Mouse (Mus musculus): Measurements from ENCODE around the gene Plcb3.

Gene Plcb3

DNA sequence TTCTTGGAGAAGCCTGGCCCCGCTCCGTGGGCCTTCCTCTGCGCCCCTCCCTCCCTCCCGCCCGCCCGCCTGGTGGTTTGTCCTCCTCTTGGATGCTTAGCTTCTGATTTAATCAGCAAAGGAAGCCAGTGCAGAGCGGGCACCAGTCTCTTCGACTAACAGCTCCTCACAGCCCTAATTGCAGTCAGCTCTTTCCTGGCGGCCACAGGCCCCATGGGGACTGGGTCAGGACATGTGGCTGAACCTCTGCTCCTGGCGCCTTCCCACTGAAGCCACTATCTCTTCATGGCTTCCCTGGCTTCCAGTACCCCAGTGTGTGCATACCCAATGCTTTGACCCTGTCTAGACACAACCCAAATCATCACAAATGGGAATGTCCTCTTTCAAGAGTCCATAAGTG, 19.8 kb downstream of the Plcb3 start:
- TF ChIP-seq GATA4 (IDR thresholded peaks at IDR 0.05; ENCODE audit: insufficient replicate concordance, low read length), result no peak

DNA sequence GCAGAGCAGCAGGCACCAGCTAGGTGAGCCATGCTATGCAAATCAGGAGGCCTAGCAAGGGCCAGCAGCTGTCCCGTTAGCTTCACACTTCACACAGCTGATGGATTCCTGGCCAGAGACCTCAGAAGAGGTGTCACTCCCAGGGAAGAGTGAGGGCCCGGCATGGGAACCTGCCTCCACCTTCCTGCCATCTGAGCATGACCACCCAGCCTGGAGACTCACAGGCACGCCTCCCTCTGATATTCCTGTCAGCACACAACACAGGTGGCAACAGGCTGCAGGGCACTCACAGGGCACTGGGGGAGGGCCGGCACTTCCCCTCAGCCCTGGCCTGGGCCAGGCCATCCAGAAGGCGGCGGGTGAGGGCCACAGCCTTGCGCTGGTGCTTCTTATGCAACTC, 20.8 kb downstream of the Plcb3 start:
- no peak for TF ChIP-seq GATA4 (IDR thresholded peaks at IDR 0.05; ENCODE audit: insufficient replicate concordance, low read length)

DNA sequence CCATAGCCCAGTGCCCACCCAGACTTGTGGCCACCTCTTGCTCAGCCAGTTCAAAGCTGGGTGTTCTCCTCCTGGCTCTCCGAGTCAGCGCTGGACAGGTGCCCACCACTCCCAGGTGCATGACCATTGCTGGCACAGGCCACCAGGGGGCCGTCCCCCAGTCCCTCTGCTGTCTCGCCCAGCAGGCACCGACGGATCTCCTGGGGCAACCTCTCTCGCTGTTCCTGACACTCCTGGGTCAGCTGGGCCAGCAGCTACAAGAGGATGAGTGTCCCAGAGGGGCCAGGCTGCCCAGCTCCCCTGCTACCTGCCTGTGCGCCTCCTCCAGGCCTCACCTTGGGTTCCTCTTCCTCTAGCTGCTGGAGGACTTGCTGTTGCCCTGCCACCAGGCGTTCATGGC, 22.2 kb downstream of the Plcb3 start:
- no peak for TF ChIP-seq GATA4 (IDR thresholded peaks at IDR 0.05; ENCODE audit: insufficient replicate concordance, low read length)

DNA sequence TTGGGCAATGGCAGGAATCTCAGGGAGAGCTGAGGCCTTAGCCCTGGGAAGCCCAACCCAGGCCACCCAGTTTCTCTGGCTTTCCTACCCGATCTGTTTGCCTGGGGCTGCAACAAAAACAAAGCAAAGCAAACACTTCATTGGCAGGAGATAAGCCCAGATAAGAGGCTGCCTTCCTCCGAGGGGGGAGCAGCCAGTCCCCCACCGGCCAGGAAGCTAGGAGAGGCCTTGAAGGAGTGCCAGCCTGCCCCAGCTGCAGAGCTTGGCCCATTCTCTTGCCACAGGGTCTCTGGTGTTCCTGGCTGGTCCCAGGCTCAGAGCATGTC, 23.6 kb downstream of the Plcb3 start:
- peak; percentile 98 for TF ChIP-seq GATA4 (IDR thresholded peaks at IDR 0.05; ENCODE audit: insufficient replicate concordance, low read length)

DNA sequence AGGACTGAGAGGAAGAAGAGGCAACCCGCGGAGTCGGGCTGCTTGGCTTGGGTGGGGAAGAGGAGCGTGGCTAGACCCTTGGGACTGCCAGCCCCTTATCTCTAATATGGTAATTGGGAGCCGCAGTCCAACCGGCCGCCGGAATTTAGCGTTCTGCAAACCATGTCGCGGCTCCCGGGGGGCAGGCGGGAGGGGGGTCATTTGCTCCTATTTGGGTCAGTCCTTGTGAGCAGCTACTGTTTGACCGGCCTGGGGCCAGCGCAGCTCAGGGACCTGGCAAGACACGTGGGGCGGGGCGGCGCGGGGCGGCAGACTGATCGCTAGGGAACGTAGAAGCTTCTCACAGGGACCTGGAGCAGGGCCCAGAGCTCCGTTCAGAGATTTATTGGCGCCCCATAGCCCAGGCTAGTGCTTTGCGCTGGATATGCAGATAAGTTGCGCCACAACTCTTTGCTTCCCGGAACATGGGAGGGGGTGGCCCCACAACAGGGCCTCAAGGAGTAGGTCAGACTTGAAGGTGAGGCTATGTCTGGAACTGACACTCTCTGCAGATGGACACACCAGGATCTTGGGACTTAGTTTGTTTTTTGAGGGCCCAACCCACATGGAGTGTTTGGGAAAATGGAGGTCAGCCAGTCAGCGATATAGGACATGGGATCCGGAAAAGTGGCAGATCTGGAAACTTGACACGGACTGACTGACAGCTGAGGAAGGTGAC, 24.1 kb downstream of the Plcb3 start:
- TF ChIP-seq GATA4 (IDR thresholded peaks at IDR 0.05; ENCODE audit: insufficient replicate concordance, low read length), result 0 out of 2 replicates have a peak, but pooled peaks have one; percentile 34

DNA sequence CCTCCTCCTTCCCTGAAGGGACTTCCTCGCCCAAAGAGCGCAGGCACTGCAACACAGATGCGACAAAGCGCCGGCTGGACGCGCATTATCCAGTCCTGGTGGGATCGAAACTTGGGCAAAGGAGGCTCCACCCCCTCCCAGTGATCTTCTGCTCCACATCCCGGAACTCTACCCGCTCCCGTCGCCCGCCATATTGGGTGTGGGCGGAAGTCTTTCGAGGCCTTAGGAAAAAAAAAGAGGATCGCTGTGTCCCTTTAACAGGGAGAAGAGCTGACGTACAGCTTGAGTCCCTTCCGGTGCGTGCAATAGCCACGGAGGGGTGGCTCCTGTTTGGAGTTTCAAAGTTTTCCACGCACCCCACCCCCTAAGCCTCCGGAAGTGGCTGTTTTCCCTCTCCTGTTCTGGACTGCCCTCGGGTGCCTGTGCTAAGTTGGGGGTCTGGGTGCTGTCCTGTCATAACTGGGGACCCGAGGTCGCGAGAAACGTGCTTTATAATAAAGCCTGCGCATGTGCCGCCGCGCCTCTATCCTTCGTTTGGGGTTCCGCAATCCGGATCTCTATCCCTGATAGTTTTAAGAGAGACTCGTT, 24.8 kb downstream of the Plcb3 start:
- no peak; the same call in 1 of the 2 replicates for TF ChIP-seq GATA4 (IDR thresholded peaks at IDR 0.05; ENCODE audit: insufficient replicate concordance, low read length)

DNA sequence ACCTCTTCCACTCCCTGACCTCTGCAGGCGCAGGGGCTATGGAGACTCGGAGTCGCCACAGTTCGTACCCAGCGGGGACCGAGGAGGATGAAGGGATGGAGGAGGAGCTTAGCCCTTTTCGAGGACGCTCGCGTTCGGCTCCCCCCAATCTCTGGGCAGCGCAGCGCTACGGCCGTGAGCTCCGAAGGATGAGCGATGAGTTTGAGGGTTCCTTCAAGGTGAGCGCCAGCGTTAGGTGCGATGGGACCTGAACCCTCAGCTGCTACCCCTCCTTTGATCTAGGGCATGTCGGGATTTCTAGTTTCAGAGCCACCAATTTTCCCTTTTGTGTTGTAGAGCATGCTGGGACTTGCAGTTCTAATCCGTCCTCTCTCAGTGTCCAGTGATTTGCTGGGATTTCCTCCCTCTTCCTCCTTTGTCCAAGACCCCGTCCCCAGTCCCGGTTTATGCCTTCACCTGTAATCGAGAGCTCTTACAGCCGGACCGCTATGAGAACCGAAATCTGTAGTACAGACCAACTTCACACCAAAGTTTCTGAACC, 25.6 kb downstream of the Plcb3 start:
- TF ChIP-seq GATA4 (IDR thresholded peaks at IDR 0.05; ENCODE audit: insufficient replicate concordance, low read length), result no peak

DNA sequence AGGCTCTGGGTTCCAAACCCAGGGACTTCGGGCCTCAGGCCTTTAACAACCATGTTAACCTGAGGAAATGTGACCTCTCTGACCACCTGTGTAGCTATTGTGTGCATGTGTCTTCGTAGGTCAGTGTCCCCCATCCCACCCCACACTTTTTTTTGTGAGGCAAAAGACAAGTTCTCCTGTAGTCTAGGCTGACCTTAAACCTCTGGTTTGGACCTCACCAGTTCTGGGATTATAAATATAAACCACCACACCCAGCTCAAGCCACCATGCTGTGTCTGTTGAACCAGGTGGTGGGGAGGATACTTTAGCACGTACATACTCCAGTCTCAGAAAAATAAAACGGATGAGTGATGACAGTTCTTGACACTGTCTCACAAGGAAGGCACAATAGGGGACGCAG, 26.3 kb downstream of the Plcb3 start:
- TF ChIP-seq GATA4 (IDR thresholded peaks at IDR 0.05; ENCODE audit: insufficient replicate concordance, low read length), result no peak

DNA sequence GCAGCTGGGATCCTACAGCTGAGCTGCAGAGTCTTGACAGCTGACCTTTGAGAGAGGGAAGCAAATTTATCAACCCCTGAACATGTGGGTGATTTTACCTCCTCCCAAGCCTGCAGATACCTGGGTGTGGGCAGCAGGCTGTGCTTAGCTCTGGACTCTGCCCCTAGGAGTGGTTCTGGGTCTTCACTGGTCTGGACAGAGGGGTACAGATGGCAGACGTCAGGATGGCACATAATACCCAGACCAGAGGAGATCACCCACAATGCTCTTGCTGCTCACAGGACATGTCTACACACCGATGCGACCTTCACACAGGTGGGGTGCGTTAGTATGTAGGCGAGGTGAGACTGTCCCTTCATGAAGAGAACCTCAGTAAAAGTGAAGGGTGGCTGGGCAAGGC, 26.7 kb downstream of the Plcb3 start:
- no peak for TF ChIP-seq GATA4 (IDR thresholded peaks at IDR 0.05; ENCODE audit: insufficient replicate concordance, low read length)

DNA sequence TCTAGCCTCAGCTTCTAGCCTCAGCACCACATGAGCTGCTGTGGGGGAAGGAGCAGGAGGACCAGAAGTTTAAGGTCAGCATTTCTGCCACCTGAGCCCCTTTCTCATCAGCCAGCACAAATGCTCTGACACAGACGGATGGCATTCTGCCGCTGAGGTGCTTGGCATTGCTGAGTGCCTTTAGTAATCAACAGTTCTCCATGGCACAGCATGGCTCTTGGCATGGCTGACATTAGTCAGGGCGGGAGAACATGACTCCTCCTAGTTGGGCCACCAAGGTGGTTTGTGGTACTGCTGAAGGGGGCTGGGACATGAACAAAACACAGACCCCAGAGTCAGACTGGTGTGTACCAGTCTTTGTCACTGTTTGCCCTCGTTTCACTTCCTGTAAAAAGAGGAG, 28.1 kb downstream of the Plcb3 start:
- TF ChIP-seq GATA4 (IDR thresholded peaks at IDR 0.05; ENCODE audit: insufficient replicate concordance, low read length), result no peak

DNA sequence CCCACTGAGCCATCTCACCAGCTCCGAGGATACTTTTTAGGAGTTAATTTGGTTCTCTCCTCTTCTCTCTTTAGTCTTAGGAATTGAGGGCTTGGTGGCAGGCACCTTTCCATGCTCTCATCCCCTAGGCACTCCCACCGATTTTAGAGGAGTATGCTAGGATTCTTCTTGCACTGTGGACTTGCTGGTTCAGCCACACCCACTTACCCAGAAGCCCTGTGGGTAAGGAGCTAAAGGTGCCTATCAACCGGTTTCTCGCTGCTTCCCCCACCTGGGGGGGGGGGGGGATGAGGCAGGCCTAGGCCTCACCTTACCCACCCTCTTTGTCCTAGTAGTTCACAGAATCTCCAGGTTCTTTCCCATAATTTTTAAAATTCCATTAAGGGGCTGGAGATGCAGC, 28.5 kb downstream of the Plcb3 start:
- no peak for TF ChIP-seq GATA4 (IDR thresholded peaks at IDR 0.05; ENCODE audit: insufficient replicate concordance, low read length)

DNA sequence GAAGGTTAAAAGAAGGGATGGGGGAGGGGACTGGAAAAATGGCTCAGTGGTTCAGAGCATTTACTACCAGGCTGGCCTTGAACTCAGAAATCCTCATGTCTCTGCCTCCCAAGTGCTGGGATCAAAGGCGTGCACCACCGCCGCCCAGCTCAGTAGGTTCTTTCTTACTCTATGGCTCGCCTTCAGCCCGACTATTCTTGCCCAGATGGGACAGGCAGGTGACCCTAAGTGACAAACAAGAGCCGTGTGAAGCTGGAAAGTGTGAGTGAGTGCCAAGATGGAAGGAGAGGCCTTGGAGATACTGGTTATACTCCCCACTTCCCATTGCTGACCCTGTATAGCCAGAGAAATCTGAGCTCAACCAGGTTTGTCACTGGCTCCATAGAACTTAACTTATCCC, 32.6 kb downstream of the Plcb3 start:
- TF ChIP-seq GATA4 (IDR thresholded peaks at IDR 0.05; ENCODE audit: insufficient replicate concordance, low read length), result no peak

DNA sequence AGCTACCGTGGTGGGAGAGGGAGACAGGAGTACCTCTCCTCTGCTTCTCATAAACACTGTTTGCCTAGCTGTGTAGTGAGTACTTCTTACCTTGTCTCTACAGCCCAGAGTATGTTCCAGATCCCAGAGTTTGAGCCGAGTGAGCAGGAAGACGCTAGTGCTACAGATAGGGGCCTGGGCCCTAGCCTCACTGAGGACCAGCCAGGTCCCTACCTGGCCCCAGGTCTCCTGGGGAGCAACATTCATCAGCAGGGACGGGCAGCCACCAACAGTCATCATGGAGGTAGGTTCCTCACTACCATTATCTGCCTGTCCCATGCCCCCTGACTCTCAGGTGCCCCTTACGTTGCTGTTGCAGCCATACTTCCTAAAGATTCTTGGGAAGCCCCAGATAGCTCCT, 33.5 kb downstream of the Plcb3 start:
- TF ChIP-seq GATA4 (IDR thresholded peaks at IDR 0.05; ENCODE audit: insufficient replicate concordance, low read length), result no peak

DNA sequence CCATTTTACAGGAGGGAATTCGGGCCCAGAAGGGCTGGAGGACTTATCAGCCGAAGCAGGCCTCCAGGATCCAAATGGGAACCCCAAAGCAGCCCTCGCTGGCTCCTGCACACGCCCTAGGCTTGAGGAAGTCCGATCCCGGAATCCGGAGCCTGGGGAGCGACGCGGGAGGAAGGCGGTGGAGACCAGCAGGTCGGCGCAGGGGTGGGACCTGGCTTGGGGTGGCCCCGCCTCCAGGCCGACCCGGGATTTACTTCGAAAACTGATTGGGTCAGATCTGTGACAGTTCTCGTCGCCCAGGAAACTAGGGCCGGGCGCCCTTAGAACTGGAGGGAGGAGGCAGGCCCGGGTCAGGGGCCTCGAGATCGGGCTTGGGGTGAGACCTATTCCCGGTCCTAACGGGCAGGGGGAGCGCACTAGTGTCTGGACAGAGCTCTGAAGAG, 34.0 kb downstream of the Plcb3 start, which contains the start of gene Gpr137:
Gene Gpr137, minus strand, starts transcription at position 232 of the 443 bp plus-strand sequence.
- no peak for TF ChIP-seq GATA4 (IDR thresholded peaks at IDR 0.05; ENCODE audit: insufficient replicate concordance, low read length)

DNA sequence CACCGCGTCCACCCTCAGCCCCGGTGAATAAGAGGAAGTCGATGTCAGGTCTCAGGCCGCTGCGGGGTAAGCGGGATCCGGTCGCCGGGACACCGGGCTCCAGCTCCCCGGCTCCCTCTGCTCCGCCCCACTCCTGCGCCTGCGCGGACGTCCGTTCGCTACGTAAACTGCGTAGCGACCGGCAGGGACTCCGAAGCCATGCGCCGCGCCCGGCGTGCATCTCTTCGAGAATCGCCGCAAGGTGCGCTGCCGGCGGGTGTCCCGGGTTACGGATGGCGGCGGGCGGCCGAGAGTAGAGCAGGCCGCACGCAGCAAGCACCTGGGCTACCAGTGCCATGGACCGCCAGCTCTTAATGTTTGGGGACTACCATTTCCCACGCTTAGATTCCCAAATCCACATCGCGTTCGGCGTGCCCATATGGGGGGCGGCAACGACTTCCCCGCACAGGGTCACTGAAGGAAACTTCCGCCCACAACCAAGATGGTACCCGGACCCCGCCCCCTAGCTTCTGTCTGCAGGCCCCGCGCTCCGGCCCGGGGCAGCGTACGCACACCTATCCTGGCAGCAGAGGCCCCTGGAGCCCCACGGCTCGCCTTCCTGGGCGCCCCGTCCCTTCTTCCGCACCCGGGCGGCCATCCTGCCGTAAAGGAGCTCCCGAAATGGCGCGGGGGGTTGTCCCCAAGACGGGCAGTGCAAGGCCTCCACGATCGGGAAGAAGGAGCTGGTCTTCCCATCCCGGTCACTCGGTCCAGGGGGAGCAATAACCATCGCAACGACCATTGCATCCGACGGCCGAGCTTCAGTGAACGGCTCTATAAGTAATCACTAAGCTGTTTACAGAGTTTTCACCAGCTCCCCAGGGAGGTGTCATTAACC, 34.7 kb downstream of the Plcb3 start, which contains the start of gene Bad:
Gene Bad, plus strand, starts transcription at position 490 of the 877 bp plus-strand sequence.
- TF ChIP-seq GATA4 (IDR thresholded peaks at IDR 0.05; ENCODE audit: insufficient replicate concordance, low read length), result no peak
